Mouse (Mus musculus) embryo, embryonic 10 days (tissue): ENCODE data around the gene Tpd52l2.
A peak's percentile ranks its signal among the peaks of the same experiment; 100 is the strongest.

ENCODE experiments used
- DNase-seq: peaks from one replicate; pipeline ENCODE4 v3.0.0-alpha.2; 2015; ENCODE audit warnings: low spot score

Tpd52l2 gene

DNA sequence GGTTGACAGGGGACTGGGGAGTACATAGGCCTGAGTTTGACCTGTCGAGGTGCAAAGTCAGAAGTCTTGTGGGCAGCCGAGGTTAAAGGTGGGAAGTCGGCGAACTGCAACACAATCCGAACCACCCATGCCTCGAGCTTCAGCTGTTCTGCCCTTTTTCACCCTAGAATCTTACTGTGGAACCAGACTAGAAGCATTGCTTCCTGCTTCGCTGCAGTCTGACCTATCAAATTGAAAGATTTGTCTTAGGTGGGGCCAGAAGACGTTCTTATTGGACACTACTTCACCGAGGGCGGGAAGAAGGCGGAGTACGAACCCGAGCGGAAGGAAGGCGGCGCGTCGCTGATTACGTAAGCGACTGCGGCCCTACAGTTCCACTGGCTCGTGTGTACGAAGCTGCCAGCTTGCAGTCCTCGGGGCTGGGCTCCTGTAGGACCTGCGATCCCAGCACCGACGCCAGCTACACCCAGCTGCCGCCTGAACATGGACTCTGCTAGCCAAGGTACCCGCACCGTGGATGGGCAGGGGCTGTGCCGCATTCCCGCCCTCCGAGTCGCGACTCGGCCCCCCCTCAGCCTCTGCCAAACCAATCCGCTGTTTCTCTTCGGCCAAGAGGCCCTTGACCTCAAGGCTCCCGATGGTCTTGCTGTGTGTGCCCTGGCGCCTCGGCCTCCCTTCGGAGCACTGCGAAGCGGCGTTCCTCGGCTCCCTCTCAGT, at the start of gene Tpd52l2:
Gene Tpd52l2, plus strand, starts transcription at position 312 of the 717 bp plus-strand sequence.
- peak; percentile 100 for DNase-seq

DNA sequence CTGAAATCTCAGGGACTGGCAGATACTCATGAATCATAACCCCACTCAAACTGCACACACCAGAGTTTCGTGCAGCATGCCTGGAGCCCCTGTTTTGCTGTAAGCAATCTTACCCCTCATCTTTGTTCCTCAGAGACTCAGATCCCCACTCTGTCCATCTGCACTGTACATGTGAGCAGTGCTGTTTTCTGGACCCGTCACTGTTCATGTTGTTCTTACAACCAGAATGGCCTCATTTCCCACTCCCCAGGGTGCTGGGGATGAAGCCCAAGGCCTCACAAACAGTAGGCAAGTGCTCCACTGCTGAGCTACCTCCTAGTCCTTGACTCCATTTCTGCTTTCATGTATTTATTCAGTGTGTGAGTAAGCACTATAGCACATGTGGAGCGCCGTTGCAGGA, 44.8 kb upstream of the Tpd52l2 start:
- no peak for DNase-seq

DNA sequence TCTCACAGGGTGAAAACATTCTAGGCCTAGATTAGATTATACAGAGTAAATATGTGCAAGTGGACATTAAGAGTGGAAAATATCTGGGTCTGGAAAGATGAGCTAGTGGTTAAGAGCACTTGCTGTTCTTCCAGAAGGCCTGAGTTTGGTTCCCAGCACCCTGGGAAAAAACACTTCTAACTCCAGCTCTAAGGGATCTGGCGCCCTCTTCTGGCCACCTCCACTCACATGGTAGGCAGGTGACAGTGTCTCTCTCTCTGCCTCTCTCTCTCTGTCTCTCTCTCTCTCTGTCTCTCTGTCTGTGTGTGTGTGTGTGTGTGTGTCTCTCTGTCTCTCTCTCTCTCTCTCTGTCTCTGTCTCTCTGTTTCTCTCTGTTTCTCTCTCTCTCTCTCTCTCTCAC, 43.7 kb upstream of the Tpd52l2 start:
- no peak for DNase-seq

DNA sequence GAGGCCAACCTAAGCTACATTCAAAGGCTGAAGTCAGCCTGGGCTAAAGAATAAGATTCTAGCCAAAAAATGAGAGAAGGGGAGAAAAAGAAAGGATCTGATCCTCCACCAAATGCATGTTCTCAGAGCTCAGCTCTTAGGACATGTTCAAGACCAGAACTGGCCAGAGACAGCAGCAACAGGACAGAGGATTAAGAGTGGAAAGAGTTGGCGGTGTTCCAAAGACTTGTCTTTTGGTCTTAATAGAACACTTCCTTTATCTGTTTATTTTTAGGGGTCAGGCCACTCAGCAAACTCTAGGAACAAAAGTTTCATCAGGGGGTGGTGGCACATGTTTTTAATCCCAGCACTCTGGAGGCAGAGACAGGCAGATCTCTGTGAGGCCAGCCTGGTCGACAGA, 41.0 kb upstream of the Tpd52l2 start:
- DNase-seq = no peak

DNA sequence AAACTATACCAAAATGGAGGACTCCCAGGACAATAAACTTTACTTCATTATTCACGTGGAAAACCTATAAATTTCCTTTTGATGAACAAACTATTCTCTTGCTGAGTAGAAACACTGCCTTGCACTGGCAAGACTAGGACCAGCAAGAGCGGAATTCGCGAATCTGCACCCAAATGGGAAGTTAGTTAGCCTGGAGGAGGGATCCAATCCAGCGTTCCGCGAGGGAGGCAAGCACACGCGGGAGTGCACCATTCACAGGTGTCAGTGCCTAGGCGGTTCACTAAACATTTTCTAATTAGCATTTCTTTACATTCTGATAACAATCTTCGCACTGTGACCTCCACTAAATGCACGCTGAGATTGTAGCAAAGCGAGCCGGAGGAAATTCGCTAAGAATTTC, 39.1 kb upstream of the Tpd52l2 start:
- peak; percentile 36 for DNase-seq

DNA sequence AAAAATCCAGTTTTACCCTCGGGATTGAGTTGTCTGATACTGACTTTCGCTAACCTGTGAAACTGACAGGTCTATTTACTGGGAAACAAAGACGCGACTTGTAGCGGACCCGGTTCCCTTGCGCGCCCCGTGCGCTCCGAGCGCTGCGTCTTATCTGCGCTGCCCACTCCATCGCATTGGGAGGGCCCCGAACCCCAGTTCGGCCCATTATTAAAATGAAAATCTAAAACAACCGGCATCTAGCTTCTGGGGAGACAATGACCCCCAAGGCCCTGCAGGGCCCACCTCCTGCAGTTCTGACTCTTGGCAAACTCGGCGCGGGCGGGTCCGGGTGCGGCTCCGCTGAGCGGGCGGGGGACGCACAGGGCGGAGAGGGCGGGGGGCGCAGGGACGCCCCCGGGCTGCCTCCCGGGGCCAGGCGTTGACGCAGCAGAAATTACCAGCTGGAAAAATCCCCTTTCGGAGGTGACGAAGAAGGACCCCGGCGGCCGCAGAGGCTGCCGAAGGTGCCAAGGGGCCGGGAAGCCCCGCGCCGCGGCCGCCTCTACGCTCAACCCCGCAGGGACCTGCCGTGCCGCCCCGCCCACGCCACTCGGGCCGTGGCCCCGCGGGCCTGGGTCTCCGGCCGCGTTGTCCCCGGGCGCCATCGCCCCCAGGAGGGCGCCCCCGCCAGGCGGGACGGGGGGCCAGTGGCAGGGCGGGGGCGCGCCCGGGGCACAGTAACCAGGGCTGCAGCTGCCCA, 38.4 kb upstream of the Tpd52l2 start:
- peak; percentile 48 for DNase-seq

DNA sequence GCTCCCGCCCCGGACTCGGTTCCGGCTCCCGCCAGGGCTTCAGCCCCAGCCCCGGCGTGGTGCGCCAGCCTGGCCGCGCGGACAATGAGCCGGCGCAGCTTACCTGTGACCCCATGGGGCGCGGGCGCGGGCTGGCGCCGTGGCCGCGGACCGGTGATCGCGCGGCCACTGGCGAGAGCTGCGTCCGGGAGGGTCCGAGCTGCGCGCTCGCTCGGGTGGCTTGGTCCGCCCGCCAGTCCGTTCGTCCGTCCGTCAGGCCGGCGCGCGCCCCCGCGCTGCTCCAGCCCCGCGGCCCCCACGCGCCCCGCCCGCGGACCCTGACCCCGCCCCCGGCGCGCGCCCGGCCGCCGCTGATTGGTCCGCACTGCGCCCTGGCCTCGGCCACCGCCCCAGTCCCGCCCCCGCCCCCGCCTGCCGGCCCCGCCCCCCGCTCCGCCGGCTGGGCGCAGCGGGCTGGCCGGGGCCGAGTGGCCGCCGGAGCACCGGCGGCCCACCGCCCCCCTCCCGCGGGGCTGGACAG, 37.7 kb upstream of the Tpd52l2 start, which contains the start of gene Zbtb46:
Gene Zbtb46, minus strand, starts transcription at position 274 of the 520 bp plus-strand sequence.
- peak; percentile 82 for DNase-seq

DNA sequence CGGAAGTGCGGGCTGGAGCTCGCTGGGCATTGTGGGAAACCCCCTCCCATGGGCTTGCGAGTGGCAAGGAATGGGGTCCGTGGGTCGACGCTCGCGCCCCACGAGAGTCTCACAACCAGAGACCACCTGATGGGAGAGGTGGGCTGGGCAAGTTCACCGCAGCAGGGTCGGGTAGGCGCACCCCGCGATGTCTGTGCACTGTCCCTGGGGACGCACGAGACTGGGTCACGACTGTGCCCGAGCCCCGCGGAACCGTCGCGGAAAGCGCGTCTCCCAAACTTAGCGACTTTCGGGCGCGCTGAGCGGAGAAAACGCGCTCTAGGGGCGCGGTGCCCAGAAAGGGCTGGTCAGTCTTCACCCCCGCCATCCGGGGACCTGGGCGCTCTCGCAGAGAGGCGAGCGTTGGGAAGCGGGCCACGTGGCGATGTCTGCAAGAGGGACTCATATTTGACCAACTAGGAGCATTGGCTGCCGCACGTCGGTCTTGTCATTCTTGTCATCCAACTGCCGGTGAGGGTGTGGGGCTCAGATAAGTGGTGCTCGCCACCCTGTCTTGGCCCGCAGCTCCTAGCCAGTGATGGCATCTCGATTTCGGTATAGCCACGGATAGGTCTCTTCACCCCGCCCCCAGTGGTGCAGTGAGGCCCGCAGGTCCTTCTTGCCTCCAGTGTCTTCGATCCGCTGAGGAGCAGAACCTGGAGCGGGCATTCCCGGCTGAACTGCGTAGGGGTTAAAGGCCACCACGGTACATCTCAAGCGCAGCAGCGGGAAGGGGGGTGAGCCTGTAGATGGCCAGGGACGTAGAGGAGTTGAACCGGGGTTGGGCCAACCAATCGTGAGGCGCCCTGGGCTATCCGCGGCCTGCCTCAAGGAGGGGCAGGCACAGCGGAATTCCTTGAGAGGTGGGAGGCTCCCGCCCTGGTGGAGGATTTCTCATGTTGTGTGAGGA, 37.0 kb upstream of the Tpd52l2 start:
- DNase-seq = peak; percentile 86

DNA sequence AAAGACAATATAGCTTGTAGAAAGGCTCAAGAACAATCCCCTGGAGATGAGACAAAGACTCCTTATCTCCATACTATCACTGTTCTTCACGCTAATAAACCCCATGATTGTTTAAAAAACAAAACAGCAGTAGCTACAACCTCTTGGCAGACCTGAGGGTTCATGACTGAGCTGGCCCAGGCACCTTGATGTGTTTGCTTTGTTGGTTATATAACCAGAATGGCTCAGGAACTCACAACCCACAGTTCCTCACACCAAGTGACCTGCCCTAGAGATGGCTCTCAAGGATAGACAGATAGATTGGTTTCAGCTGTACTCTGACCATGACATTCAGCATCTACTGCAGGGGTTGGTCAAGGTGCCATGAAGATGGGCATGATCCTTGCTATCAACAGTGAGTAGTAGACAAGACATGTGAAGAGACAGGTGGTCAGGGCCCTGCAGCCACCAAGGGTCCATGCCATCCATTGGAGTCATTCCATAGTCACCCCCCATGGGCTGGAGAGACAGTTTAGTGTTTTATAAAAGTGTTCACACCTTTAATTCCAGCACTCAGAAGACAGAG, 35.3 kb upstream of the Tpd52l2 start:
- no peak for DNase-seq

DNA sequence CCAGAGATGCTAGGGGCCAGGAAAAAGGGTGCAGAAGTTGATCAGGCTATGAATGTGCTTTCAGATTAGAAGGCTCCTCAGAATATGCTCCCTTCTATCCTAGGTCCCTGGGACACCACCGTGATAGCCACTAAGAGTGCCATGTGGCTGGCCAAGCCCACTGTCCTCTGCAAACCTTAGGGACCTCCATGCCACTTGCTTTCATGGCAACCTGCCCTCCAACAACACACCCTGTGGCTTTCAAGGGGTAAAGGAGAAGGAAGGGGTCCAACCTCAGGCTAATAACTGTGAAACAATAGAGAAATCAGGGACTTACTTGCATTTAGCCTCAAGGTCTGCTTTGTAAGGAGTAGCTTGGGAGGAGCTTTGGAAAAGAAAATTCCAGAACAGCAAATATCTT, 34.3 kb upstream of the Tpd52l2 start:
- DNase-seq = no peak

DNA sequence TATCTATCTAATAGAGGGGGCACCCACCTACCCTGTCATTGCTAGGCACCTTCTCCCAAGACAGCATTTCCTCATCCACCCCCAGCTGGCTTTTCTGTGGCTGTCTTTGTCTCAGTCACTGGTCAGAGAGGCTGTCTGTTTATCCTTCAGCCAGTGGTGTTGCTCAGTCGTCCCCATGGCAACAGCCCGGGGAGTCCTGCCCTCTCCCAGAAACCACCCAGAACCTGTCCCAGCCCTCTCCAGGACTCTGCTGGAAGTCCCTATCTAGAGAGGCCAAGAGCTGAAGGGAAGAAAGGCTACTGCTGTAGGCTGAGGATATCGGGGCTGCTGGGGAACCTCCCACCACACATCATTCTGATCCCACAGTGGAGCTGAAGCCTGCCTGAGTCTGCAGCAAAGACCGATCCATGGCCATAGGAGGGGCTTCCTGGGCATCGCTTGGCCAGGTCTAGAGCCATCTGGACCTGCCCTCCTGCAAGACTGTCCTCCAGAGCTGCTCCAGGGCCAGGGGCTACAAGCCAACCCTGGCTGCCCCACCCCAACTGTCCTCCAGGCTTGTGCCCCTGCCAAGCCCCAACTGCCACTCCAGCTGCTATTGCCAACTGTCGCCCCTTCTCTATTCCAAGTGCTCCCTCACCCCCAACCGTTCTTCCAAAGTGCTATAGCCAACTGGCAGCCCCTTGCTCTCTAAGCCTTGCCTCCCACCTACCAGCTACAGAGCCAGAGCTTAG, 33.8 kb upstream of the Tpd52l2 start:
- DNase-seq = peak; percentile 71

DNA sequence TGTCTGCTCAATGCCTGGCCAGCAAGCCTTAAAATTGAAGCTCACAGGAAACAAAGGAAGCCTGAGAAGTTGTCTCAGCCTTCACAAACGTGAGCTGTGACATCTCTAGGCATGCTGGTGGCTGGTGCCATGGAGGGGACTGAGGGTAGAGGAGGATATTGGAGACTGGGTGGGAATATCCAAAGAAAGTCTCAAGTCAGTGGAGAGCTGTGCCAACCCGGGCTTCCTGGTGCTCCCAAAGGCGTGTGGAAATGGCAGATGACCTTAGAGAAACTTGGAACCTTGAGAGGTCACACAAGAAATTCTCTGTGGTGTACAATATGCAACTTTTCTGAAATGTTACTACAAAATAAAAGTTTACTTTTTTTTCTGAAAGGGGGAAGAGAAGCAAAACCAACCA, 31.5 kb upstream of the Tpd52l2 start:
- no peak for DNase-seq

DNA sequence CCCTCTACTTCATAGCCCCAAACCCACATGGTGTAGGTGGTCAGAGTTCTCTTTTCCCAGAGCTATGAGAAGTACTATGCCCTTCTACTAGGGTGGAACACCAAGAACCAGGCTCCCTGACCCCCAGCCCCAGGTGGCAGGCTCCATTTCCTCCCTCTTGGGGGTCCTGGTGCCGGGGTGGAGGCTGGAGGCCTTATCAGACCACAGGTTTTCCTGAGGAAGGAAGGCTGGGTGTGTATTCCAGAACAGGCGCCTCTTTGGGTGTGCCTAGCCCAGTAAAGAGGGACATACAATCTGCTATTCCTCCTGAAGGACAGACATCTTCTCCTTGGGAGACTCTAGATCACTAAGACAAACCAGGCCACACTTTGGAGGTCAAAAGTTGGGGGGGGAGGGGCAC, 26.7 kb upstream of the Tpd52l2 start:
- DNase-seq = no peak

DNA sequence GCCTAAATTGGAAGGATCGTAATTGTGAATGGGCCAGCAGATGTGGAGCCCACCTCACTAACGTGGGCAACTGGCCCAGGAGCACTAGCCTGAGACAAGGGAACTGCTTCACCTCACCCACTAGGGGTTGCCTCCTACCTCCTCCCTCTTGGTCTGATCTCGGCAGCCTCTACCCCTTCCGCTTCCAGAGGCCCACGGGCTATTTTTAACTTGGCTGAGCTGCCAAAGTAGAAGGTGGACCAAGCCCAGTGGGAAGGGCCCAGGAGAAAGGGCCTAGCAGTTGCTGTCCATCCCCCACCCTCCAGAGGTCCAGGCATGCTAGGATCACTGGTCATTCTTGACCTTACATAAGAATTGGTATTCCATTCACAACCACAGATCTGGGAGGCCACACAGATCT, 25.7 kb upstream of the Tpd52l2 start:
- no peak for DNase-seq

DNA sequence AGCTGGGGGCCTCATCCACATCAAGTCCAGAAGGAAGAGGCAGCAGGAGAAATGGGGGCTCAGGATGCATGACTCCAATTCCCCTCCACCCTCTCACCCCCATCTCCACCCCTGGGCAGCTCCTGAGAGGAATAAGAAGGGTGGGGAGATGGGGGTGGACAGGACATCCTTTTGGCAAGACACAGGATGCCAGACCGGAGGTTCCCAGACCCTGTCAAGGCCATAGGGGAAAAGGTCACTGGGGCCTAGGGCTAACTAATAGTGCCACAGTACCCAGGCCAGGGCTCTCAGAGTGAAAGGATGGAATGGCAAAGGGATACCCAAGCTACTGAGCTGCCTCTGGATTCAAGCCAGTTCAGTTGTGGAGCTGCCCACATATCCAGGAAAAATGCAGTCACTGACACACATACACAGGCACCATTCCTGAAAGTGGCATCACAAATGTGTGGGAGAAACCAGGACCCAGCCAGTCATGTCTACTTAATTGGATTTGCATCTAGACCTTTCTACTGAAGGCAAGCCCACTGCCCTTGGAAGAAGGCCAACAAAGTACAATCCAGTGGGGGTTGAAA, 24.6 kb upstream of the Tpd52l2 start:
- DNase-seq = no peak

DNA sequence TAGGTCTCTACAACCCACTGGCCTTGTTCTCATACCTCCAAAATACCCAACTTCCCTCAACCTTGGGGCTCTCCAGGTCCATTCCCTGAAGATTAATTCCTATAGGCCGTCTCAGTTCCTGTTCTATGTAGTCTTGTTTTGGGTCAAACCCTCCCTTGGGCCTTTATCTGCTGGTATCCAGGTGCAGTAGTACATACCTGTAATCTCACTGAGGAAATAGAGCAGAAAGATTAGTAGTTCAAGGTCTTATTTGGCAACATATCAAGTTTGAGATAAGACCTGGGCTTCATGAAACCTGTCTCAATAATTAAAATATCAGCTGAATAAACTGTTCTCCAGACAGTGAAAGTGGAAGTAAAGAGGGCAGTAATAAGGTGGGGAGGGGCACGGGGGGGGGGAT, 13.8 kb upstream of the Tpd52l2 start:
- no peak for DNase-seq

DNA sequence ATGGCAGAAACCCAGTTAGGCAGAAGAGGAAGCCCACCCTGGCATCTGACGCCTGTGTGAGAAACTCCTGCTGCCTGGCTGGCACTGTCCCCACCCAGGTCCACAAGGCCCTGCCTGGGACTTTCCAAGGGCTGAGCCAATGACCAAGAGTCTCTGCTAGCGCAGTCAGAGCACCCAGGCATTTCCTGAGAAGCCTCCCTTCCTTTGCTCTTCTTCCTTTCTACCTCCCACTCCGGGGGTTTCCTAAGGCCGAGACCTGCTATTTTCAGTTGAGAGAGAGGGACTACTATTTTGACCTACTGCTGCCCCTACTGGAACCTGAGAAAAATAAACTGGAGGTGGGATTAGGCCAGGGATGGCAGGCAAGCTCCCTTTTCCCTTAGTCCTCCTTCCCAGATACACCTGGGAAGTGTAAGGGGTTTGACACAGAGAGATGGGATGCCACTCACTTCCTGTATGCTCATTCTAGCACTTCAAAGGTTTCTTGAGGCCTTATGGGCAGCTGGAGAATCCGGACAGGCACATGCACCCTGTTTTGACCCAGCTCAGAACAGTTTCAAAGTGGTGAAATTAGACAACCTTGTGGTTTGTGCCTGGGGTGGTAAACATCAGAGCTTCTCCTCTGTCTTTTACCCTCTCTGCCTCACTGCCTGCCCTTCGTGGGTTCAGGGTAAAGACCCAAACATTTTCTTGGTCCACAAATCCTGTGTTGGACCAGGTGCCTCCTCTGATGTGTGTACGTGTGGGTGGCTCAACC, 13.2 kb upstream of the Tpd52l2 start:
- peak; percentile 47 for DNase-seq

DNA sequence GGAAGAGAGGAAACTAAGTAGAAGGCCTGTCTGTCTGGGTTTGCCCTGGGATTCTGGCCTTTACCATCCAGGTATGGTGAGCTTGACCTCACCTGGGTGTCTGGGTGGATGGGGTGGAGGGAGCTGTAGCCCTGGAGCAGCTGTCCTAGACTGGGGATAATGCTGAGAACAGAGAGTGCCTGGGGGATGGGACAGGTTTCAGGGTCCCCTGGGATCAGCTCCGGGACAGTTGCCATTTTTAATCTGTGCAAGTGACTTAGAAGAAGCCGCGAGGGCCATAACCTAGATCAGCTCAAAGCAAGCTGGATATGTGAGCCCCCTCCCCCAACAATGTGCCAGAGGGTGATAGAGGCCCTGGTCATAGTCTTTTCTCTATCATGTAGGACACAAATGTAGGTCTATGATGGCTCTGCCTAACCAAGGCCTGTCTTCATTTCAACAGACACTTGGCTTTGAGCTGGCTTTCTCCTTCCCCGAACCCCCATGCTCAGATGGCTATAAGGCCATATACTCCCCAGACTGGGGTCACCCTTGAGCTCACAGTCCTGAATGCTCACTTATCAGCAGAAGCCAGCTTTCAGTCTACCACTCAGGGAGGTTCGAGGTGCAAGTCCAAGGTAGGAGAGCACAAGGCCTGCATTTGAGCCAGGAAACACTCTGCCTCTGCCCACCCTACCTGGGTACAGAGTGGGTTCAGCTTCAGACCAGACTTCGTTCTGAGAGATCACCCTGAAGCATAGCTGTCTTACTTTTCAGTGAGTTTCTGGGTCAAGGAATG, 12.3 kb upstream of the Tpd52l2 start:
- DNase-seq = no peak

DNA sequence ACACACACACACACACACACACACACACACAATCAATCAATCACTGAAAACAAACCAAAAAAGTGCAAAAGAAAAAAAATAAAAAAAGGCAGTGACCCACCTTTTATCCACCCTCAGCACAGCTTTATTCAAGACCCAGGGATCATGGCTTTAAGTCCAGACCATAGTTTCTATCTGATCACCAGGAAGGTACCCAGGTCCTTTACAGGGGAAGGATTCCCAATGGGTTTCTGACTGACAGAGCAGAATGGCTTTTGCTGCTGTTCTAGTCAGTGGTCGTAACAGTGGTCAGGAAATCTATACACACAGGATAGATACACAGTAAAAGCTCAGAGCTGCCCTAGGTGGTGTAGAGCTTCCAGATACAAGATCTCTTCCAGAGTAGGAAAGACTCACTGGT, 11.2 kb upstream of the Tpd52l2 start:
- peak; percentile 33 for DNase-seq
